ENCODE assay signal across 13 mouse cellular contexts in the genomic region with DNA sequence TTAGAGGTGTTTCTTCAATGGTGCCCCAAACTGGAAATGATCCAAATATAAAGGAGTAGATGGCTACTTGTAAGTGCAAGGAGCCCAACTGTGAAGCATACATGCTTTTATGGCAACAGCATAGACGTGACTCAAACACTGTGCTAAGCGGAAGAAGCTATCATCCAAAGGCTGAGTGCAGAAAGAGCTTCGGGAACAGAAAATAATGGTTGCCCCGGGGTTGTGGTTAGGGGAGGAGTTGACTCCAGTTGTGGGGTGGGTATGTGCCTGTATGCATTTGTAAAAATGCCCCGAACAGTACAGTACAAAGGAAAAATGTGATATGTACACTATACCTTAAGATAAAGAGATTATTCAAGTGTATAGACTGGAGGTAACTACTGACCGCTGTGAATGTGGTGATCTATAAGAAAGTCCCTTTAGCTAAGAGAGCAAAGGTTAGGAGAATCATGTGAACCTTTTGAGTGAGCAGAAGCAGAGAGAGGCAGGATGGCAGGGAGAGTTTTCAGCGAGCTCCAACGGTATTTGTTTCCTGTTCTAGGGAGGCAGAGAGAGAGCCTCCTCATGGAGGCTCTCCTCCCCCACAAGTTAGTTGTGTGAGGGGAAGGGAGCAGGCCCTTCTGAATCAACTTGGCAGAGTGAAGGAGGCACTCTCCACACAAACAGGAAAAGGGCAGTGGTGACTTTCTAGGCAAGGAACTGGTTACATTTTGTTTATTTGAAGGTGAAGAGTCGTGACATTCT. TPM values are rescaled to one million over a fixed set of nuclear protein-coding genes. Genes with fewer than 3 reads are reported as not detected.
A peak's percentile ranks its signal among the peaks of the same experiment; 100 is the strongest.
DNase-seq lines count a peak whose midpoint lies in the region; ATAC-seq and TF ChIP-seq lines count a peak whose summit lies in the region.
"Had no signal": no experiment of that assay in that cellular context is flagged by ENCODE, and none has a peak within 500 bp of the region (broad histone marks: within the 10 kb centered on the region; RNA-seq: fewer than 3 reads in every experiment).

No protein-coding gene starts in this region.

- no peaks in the 10 kb centered on the region for H3K9me3 ChIP-seq in lung, embryonic 14.5 days (ENCODE audit: low read depth, low read length)
- 0 out of 2 replicates have a peak, but pooled peaks cover 4% of the 10 kb centered on the region for H3K9me3 ChIP-seq in limb, embryonic 15.5 days
- H3K9me3 ChIP-seq: hindbrain, embryonic 12.5 days had no signal

- no peak overlapping the region for H3K4me2 ChIP-seq in lung, embryonic 14.5 days
- H3K4me2 ChIP-seq in limb, embryonic 15.5 days, result no peak overlapping the region
- H3K4me2 ChIP-seq: hindbrain, embryonic 12.5 days had no signal

- 73% methylated on average over 9 of the region's 9 CpGs for whole genome bisulfite sequencing in lung, embryonic 14.5 days
- 53% methylated on average over 9 of the region's 9 CpGs for WGBS in lung, adult 2 months
- WGBS in bone marrow, adult 2 months, result 25% methylated on average over 9 of the region's 9 CpGs
- WGBS in limb, embryonic 15.5 days, result 70% methylated on average over 9 of the region's 9 CpGs

- peak; percentile 47 for DNase-seq in lung, embryonic 14.5 days
- no peak for DNase-seq in lung, adult 2 months
- no peak for DNase-seq in B cell, adult 2 months
- no peak for DNase-seq in frontal cortex, adult 2 months (ENCODE audit: extremely low spot score in 1 of 2, low spot score in 1 of 2)
- no peak for DNase-seq in cerebellum, adult 9-11 months
- DNase-seq: embryo, embryonic 11 days; forebrain, postnatal 0 days had no signal

- H3K27ac ChIP-seq in lung, embryonic 14.5 days (ENCODE audit: low read depth), result peak overlapping the region; percentile 76
- H3K27ac ChIP-seq in bone marrow, adult 2 months (ENCODE audit: control insufficient read depth, insufficient read depth, low read depth, low read length, poor library complexity), result peak overlapping the region; percentile 55; the same call in 1 of the 2 replicates
- H3K27ac ChIP-seq in limb, embryonic 15.5 days, result peak overlapping the region; percentile 50
- H3K27ac ChIP-seq: hindbrain, embryonic 12.5 days had no signal

- TF ChIP-seq CTCF in lung, embryonic 14.5 days (IDR thresholded peaks at IDR 0.05; ENCODE audit: low read depth), result no peak
- TF ChIP-seq CTCF in lung, adult 2 months (IDR thresholded peaks at IDR 0.05; ENCODE audit: insufficient read depth, low read length), result no peak
- TF ChIP-seq CTCF in bone marrow, adult 2 months (IDR thresholded peaks at IDR 0.05; ENCODE audit: control insufficient read depth, insufficient read depth, low read length), result no peak

- H3K9ac ChIP-seq in lung, embryonic 14.5 days, result no peak overlapping the region
- no peak overlapping the region for H3K9ac ChIP-seq in limb, embryonic 15.5 days
- H3K9ac ChIP-seq: forebrain, postnatal 0 days; hindbrain, embryonic 12.5 days had no signal

- H3K4me1 ChIP-seq in lung, embryonic 14.5 days (ENCODE audit: insufficient read depth), result 0 out of 2 replicates have a peak, but pooled peaks cover 5% of the 10 kb centered on the region
- peaks cover 2% of the 10 kb centered on the region for H3K4me1 ChIP-seq in lung, adult 2 months (ENCODE audit: control insufficient read depth, insufficient read depth, low read length)
- H3K4me1 ChIP-seq in bone marrow, adult 2 months (ENCODE audit: control insufficient read depth, insufficient read depth, low read length), result peaks cover 5% of the 10 kb centered on the region
- peaks cover 5% of the 10 kb centered on the region; the same call in 1 of the 2 replicates for H3K4me1 ChIP-seq in limb, embryonic 15.5 days
- H3K4me1 ChIP-seq: hindbrain, embryonic 12.5 days had no signal

- H3K36me3 ChIP-seq in lung, embryonic 14.5 days (ENCODE audit: insufficient read depth), result no peaks in the 10 kb centered on the region
- H3K36me3 ChIP-seq in limb, embryonic 15.5 days, result no peaks in the 10 kb centered on the region
- H3K36me3 ChIP-seq: hindbrain, embryonic 12.5 days had no signal

- H3K27me3 ChIP-seq in lung, embryonic 14.5 days (ENCODE audit: insufficient read depth, low read length), result 0 out of 2 replicates have a peak, but pooled peaks cover 1% of the 10 kb centered on the region
- H3K27me3 ChIP-seq in limb, embryonic 15.5 days, result no peaks in the 10 kb centered on the region
- H3K27me3 ChIP-seq: hindbrain, embryonic 12.5 days had no signal

- ATAC-seq in lung, embryonic 14.5 days (ENCODE audit: insufficient read depth), result no peak
- ATAC-seq in limb, embryonic 15.5 days (ENCODE audit: insufficient number of reproducible peaks, low FRiP score, low TSS enrichment, low read depth), result no peak
- peak; percentile 11; the same call in 1 of the 2 replicates for ATAC-seq in neutrophil, adult 5-6 weeks (ENCODE audit: extremely low read depth, insufficient number of reproducible peaks, low FRiP score, poor library complexity, severe bottlenecking)
- ATAC-seq: midbrain, embryonic 16.5 days had no signal

- no peak for TF ChIP-seq POLR2A in lung, adult 2 months (IDR thresholded peaks at IDR 0.05; ENCODE audit: borderline replicate concordance, extremely low read depth, low read depth, low read length)
- TF ChIP-seq POLR2A in bone marrow, adult 2 months (IDR thresholded peaks at IDR 0.05; ENCODE audit: borderline replicate concordance, control insufficient read depth, low read depth, low read length), result no peak

- H3K4me3 ChIP-seq in lung, embryonic 14.5 days (ENCODE audit: low read depth, low read length), result no peak overlapping the region
- no peak overlapping the region for H3K4me3 ChIP-seq in lung, adult 2 months (replicated peaks; ENCODE audit: extremely low read depth, low read depth, low read length)
- H3K4me3 ChIP-seq in bone marrow, adult 2 months (replicated peaks; ENCODE audit: control insufficient read depth, low read depth, low read length), result no peak overlapping the region
- H3K4me3 ChIP-seq in limb, embryonic 15.5 days, result no peak overlapping the region
- H3K4me3 ChIP-seq: hindbrain, embryonic 12.5 days had no signal

RNA-seq across cellular contexts. Expression of a gene that starts 23.1 kb away (rescaled TPM):
- polyA plus RNA-seq in lung, embryonic 14.5 days (2014; fragmentation: Nextera tagmentation; extraction: Ambion mirVana), result 6.6 and 6.7 TPM in 2 replicates
- polyA plus RNA-seq in lung, adult 2 months (2012; rRNA removed), result 7.1 and 9.5 TPM in 2 replicates
- 2.0 TPM in 1 of 2 replicates, not detected in the other for polyA plus RNA-seq in bone marrow, adult 2 months (2011; ENCODE audit: insufficient read depth, insufficient read length, low replicate concordance, missing spikeins)
- 4.8 and 5.4 TPM in 2 replicates for polyA plus RNA-seq in limb, embryonic 15.5 days (2015; fragmentation: Nextera tagmentation; extraction: Ambion mirVana)
- total RNA-seq in neutrophil, adult 5-6 weeks (2017), result 10.2 and 17.8 TPM in 2 replicates
- 8.3 and 10.2 TPM in 2 replicates for polyA plus RNA-seq in frontal cortex, adult 2 months (2012; rRNA removed)
- total RNA-seq: heart, adult 18-20 months had no signal
